Mouse (Mus musculus): ENCODE results near the gene Dtnbp1. TPM values are rescaled to one million over a fixed set of nuclear protein-coding genes. Genes with fewer than 3 reads are reported as not detected.

Gene Dtnbp1
- total and polyA plus RNA-seq, 3 experiments, result 24.2 to 59.5 TPM; not detected in 1

DNA sequence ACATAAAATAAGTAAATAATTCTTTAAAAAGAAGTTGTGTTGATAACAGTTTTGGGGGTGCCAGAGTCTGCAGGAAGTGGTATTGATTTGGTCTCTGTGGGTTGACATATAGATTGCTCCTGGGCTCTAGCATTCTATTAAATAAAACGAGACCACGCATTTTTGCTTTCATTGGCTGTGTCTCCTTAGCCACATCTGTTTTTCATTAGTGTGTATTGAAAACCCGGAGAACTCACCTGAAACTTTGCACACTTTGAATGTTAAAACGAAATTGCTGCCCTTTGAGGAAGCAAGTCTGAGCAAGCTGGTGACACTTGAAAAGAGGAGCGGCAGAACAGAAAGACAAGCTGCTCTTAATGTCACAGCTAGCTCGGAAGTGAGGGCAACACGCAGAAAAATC lies 32.8 kb upstream of the Dtnbp1 start:
- no peak overlapping the region for H3K27ac ChIP-seq (ENCODE audit: control insufficient read depth, low read depth, low read length)
- no peak for TF ChIP-seq GABPA (IDR thresholded peaks at IDR 0.05; ENCODE audit: low read depth, low read length)
- no peak for TF ChIP-seq BHLHE40 (IDR thresholded peaks at IDR 0.05; ENCODE audit: borderline replicate concordance, low read depth, low read length)
- TF ChIP-seq ETS1 (IDR thresholded peaks at IDR 0.05; ENCODE audit: low read depth, low read length), result no peak
- TF ChIP-seq JUND (IDR thresholded peaks at IDR 0.05; ENCODE audit: low read depth, low read length), result no peak
- no peak for TF ChIP-seq MXI1 (IDR thresholded peaks at IDR 0.05; ENCODE audit: low read depth, low read length)
- TF ChIP-seq MYB (IDR thresholded peaks at IDR 0.05; ENCODE audit: low read depth, low read length), result no peak
- TF ChIP-seq POLR2AphosphoS5 (IDR thresholded peaks at IDR 0.05; ENCODE audit: borderline replicate concordance, low read depth, low read length), result no peak
- TF ChIP-seq POLR2AphosphoS2 (IDR thresholded peaks at IDR 0.05; ENCODE audit: low read length), result no peak
- TF ChIP-seq E2F4 (IDR thresholded peaks at IDR 0.05; ENCODE audit: borderline replicate concordance, low read depth, low read length), result no peak
- TF ChIP-seq UBTF (IDR thresholded peaks at IDR 0.05; ENCODE audit: borderline replicate concordance, insufficient read depth, low read depth, low read length), result no peak
- no peak for TF ChIP-seq ZKSCAN1 (IDR thresholded peaks at IDR 0.05; ENCODE audit: low read depth, low read length)
- no peak for TF ChIP-seq ZMIZ1 (IDR thresholded peaks at IDR 0.05; ENCODE audit: low read depth, low read length)
- TF ChIP-seq TCF12 (IDR thresholded peaks at IDR 0.05; ENCODE audit: low read depth, low read length), result no peak
- TF ChIP-seq RAD21 (IDR thresholded peaks at IDR 0.05; ENCODE audit: low read depth, low read length), result no peak
- TF ChIP-seq TAL1 (IDR thresholded peaks at IDR 0.05; ENCODE audit: low read length), result no peak
- no peak for TF ChIP-seq SIN3A (IDR thresholded peaks at IDR 0.05; ENCODE audit: low read length)
- TF ChIP-seq HCFC1 (IDR thresholded peaks at IDR 0.05; ENCODE audit: low read depth, low read length), result no peak
- no peak for TF ChIP-seq USF1 (IDR thresholded peaks at IDR 0.05; ENCODE audit: low read depth, low read length)
- TF ChIP-seq NRF1 (IDR thresholded peaks at IDR 0.05; ENCODE audit: insufficient read depth, low read depth, low read length, poor library complexity, severe bottlenecking), result no peak
- H3K27me3 ChIP-seq (ENCODE audit: control insufficient read depth in 1 of 2, insufficient read depth in 2 of 2, low read length in 2 of 2), result no peaks in the 10 kb centered on the region
- peaks cover 0 to 13% of the 10 kb centered on the region in 2 experiments; a peak in 2 of 4 replicates for H3K36me3 ChIP-seq (ENCODE audit: control insufficient read depth in 1 of 2, insufficient read depth in 2 of 2, low read length in 2 of 2)
- no peaks in the 10 kb centered on the region for H3K9me3 ChIP-seq (replicated peaks; ENCODE audit: insufficient read depth, low read length)
- no peaks in the 10 kb centered on the region; the same call in 1 of the 2 replicates for H3K79me2 ChIP-seq (ENCODE audit: control insufficient read depth, insufficient read depth, low read length, poor library complexity)
- H3K4me3 ChIP-seq (ENCODE audit: control insufficient read depth in 1 of 2, insufficient read depth in 1 of 2, low read depth in 2 of 2, low read length in 2 of 2), result no peak overlapping the region
- DNase-seq (ENCODE audit: low read depth, low spot score), result no peak
- peaks cover 0 to 22% of the 10 kb centered on the region in 2 experiments; a peak in 2 of 4 replicates for H3K4me1 ChIP-seq (ENCODE audit: control insufficient read depth in 1 of 2, insufficient read depth in 2 of 2, low read length in 2 of 2)
- no peak overlapping the region for H3K9ac ChIP-seq (ENCODE audit: control insufficient read depth, low read depth, low read length, poor library complexity, severe bottlenecking)

DNA sequence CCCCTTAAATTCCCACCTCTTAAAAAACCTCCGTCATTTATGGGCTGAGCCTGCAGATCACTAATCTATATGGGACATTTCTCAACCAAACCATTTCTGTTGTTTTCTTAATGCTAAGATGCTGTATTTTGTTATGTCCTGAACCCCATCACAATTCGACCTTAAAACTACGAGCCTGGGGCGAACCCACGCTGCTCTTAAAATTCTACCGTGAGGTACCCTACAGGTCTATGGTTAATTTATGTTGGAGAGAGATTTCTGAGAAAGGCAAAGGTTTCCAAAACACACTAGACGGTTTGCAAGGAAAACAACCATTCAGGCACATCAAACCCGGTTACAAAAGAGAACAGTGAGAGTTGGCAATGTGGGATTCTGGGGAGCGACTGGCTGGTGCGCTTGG lies 31.4 kb upstream of the Dtnbp1 start:
- TF ChIP-seq KAT2A (conservative IDR thresholded peaks at IDR 0.05; ENCODE audit: low read depth, low read length) (no peak), NRF1 (IDR thresholded peaks at IDR 0.05; ENCODE audit: insufficient read depth, low read depth, low read length, poor library complexity, severe bottlenecking) (no peak), CTCF (IDR thresholded peaks at IDR 0.05 in 2 of 3, conservative IDR thresholded peaks at IDR 0.05 in 1 of 3; ENCODE audit: control insufficient read depth in 1 of 3, insufficient read depth in 1 of 3, low read depth in 2 of 3, low read length in 3 of 3, poor library complexity in 1 of 3, severe bottlenecking in 1 of 3) (no peak), E2F4 (IDR thresholded peaks at IDR 0.05; ENCODE audit: borderline replicate concordance, low read depth, low read length) (no peak), GABPA (IDR thresholded peaks at IDR 0.05; ENCODE audit: low read depth, low read length) (no peak), CHD1 (IDR thresholded peaks at IDR 0.05; ENCODE audit: low read depth, low read length) (no peak), TAL1 (IDR thresholded peaks at IDR 0.05; ENCODE audit: low read length) (no peak), JUND (IDR thresholded peaks at IDR 0.05; ENCODE audit: low read depth, low read length) (no peak), CHD2 (IDR thresholded peaks at IDR 0.05; ENCODE audit: low read length) (no peak), POLR2AphosphoS2 (IDR thresholded peaks at IDR 0.05; ENCODE audit: low read length) (no peak), ZNF384 (IDR thresholded peaks at IDR 0.05; ENCODE audit: low read depth, low read length) (no peak), POLR2AphosphoS5 (IDR thresholded peaks at IDR 0.05; ENCODE audit: borderline replicate concordance, low read depth, low read length) (no peak), EP300 (IDR thresholded peaks at IDR 0.05; ENCODE audit: low read depth in 1 of 2, low read length in 2 of 2) (no peak), MYB (IDR thresholded peaks at IDR 0.05; ENCODE audit: low read depth, low read length) (no peak), UBTF (IDR thresholded peaks at IDR 0.05; ENCODE audit: borderline replicate concordance, insufficient read depth, low read depth, low read length) (no peak), HCFC1 (IDR thresholded peaks at IDR 0.05; ENCODE audit: low read depth, low read length) (no peak), BHLHE40 (IDR thresholded peaks at IDR 0.05; ENCODE audit: borderline replicate concordance, low read depth, low read length) (no peak), MAZ (IDR thresholded peaks at IDR 0.05; ENCODE audit: low read depth, low read length) (no peak), NELFE (IDR thresholded peaks at IDR 0.05; ENCODE audit: low read depth, low read length) (no peak)
- H3K4me3 ChIP-seq (ENCODE audit: control insufficient read depth in 1 of 2, insufficient read depth in 1 of 2, low read depth in 2 of 2, low read length in 2 of 2), result no peak overlapping the region
- H3K9me3 ChIP-seq (replicated peaks; ENCODE audit: insufficient read depth, low read length), result no peaks in the 10 kb centered on the region
- no peak overlapping the region for H3K9ac ChIP-seq (ENCODE audit: control insufficient read depth, low read depth, low read length, poor library complexity, severe bottlenecking)
- peaks cover 0 to 22% of the 10 kb centered on the region in 2 experiments; a peak in 2 of 4 replicates for H3K4me1 ChIP-seq (ENCODE audit: control insufficient read depth in 1 of 2, insufficient read depth in 2 of 2, low read length in 2 of 2)
- H3K27ac ChIP-seq (ENCODE audit: control insufficient read depth, low read depth, low read length), result no peak overlapping the region
- no peaks in the 10 kb centered on the region for H3K27me3 ChIP-seq (ENCODE audit: control insufficient read depth in 1 of 2, insufficient read depth in 2 of 2, low read length in 2 of 2)
- H3K36me3 ChIP-seq (ENCODE audit: control insufficient read depth in 1 of 2, insufficient read depth in 2 of 2, low read length in 2 of 2), result peaks cover 0 to 13% of the 10 kb centered on the region in 2 experiments; a peak in 2 of 4 replicates
- no peak for DNase-seq (ENCODE audit: low read depth, low spot score)
- H3K79me2 ChIP-seq (ENCODE audit: control insufficient read depth, insufficient read depth, low read length, poor library complexity), result no peaks in the 10 kb centered on the region; the same call in 1 of the 2 replicates
